Mouse (Mus musculus) megakaryocyte, adult 5-6 weeks (primary cell): ENCODE results near the gene Dnaic1. TPM values are rescaled to one million over a fixed set of nuclear protein-coding genes. Genes with fewer than 3 reads are reported as not detected.

Experiments used
- ATAC-seq: 2 replicates; pipeline ENCODE4 v1.8.0; 2016; ENCODE audit warnings: mild to moderate bottlenecking, inconsistent platforms; ENCODE audit not compliant: poor library complexity, severe bottlenecking
- total RNA-seq, 2 experiments: library from RNA; stranded (forward) in 1 of 2; stranded (reverse) in 1 of 2; fragments of 153-499, 151-499 nt in 1 of 2; fragments of 221-1000, 200-1000 nt in 1 of 2; gene quantifications; 2 replicates each; pipeline versions ENCODE4 v1.2.3 to v1.2.4; 2015 to 2017

Dnaic1 gene
- total RNA-seq, 2 experiments from 2014 or later: not detected

- ATAC-seq: no peak
These were observed 65.1 kb downstream of the Dnaic1 start for GRCm38 (mm10) chr4:41634631-41635030.

- ATAC-seq: no peak
These were observed 65.6 kb downstream of the Dnaic1 start for GRCm38 (mm10) chr4:41635224-41635623.

GRCm38 (mm10) chr4:41635906-41636305 is 66.3 kb downstream of the Dnaic1 start:
- ATAC-seq: no peak

GRCm38 (mm10) chr4:41636366-41636765 is 66.8 kb downstream of the Dnaic1 start:
- ATAC-seq: no peak

GRCm38 (mm10) chr4:41636882-41637635 is 67.5 kb downstream of the Dnaic1 start:
- no peak for ATAC-seq

GRCm38 (mm10) chr4:41638186-41638731 is 68.7 kb downstream of the Dnaic1 start:
- no peak for ATAC-seq

GRCm38 (mm10) chr4:41638828-41639213 is 69.2 kb downstream of the Dnaic1 start:
- no peak for ATAC-seq

- ATAC-seq: no peak
These were observed 69.8 kb downstream of the Dnaic1 start for GRCm38 (mm10) chr4:41639214-41639841.

- peak; percentile 99 for ATAC-seq
These were observed 70.4 kb downstream of the Dnaic1 start, which contains the start of gene Enho for GRCm38 (mm10) chr4:41639913-41640507. Enho (minus strand) TSS chr4:41640324.

GRCm38 (mm10) chr4:41641199-41641822 is 71.7 kb downstream of the Dnaic1 start:
- no peak for ATAC-seq

GRCm38 (mm10) chr4:41645488-41645887 is 75.9 kb downstream of the Dnaic1 start:
- 0 out of 2 replicates have a peak, but pooled peaks have one; percentile 49 for ATAC-seq

GRCm38 (mm10) chr4:41648157-41648556 is 78.6 kb downstream of the Dnaic1 start:
- ATAC-seq: no peak

GRCm38 (mm10) chr4:41648627-41649026 is 79.1 kb downstream of the Dnaic1 start:
- ATAC-seq: no peak

- peak; percentile 60; the same call in 1 of the 2 replicates for ATAC-seq
These were observed 83.7 kb downstream of the Dnaic1 start for GRCm38 (mm10) chr4:41653296-41653695.

GRCm38 (mm10) chr4:41653730-41654129 is 84.2 kb downstream of the Dnaic1 start:
- no peak for ATAC-seq

GRCm38 (mm10) chr4:41654217-41654616 is 84.6 kb downstream of the Dnaic1 start:
- no peak for ATAC-seq

GRCm38 (mm10) chr4:41655525-41655924 is 86.0 kb downstream of the Dnaic1 start:
- no peak for ATAC-seq

- no peak for ATAC-seq
These were observed 89.2 kb downstream of the Dnaic1 start for GRCm38 (mm10) chr4:41658566-41659384.

- ATAC-seq: no peak
These were observed 90.0 kb downstream of the Dnaic1 start for GRCm38 (mm10) chr4:41659556-41659955.

- ATAC-seq: no peak
These were observed 91.4 kb downstream of the Dnaic1 start for GRCm38 (mm10) chr4:41660851-41661430.
